Mouse (Mus musculus) c-Kit-positive CD71-positive TER-119-negative erythroid progenitor cells, embryonic 14.5 days (primary cell): ENCODE measurements around the gene Lrp1.

ENCODE experiments used
- DNase-seq: peaks from one replicate; pipeline ENCODE4 v3.0.0-alpha.2; 2013; ENCODE audit warnings: low read depth

Gene Lrp1

DNA sequence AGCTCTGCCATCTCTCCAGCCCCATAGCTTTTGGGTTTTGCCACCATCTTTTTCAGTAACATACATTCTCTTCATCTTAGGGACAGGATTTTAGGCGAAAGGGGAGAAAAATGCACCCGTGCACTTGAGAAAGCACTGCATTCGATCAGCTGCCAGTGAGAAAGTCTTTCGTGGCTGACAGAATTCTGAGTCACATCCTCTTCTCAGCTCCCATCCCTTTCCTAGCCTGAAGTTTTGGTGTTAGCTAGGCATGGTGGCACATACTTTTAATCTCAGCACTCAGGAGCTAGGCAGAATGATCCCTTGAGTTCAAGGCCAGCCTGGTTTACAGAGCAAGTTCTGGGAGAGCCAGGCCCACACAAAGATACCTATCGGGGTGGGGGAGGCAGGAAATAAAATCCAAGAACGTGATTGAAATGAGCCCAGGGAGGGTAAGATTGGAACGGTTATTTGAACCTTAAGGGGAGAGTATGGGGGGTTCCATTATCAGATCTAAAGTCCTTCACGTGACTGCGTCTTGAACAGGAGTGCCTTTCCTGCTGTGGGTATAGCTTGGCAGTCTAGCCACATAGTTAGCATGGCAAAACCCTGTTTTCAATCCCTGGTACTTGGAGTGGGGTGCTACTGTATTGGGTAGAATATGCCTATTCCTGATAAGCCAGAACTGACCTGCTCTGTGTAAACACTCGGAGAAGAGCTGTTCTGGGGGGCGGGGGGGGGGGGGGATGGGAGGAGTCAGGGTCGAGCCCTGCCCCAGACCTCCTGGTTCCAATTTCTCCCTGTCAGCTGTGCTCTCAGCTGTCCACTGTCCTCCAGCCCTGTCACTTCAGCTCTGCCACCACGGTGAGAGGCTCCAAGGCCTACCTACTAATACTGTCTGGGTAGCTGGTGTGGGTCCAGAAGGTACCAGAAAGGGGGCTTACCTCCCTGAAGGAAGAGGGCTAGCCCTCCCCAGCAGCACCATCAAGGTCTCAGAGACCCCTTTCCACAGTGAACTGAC is 119.8 kb downstream of the Lrp1 start, which contains the start of gene Stac3:
Gene Stac3, plus strand, starts transcription at position 793 of the 1,000 bp plus-strand sequence.
- no peak for DNase-seq

DNA sequence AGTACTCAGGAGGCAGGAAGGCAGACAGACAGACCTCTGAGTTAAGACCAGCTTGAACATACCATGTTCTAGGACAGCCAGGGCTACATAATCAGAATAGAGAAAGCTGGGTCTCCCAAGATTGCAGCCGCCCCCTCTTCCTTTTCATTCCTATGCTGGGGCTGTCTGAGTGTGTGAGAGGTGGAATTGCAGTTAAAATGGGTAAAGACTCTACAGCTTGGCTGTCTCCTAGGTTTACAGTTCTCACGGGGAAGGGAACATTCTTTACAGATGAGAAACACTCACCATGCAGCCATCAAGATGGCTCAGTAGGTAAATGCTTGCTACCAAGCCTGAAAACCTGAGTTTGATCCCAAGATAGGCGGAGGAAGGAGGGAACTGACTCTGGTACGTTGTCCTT is 120.9 kb downstream of the Lrp1 start:
- DNase-seq = no peak

GRCm38 (mm10) chr10:127499516-127499915 is 121.4 kb downstream of the Lrp1 start:
- no peak for DNase-seq

DNA sequence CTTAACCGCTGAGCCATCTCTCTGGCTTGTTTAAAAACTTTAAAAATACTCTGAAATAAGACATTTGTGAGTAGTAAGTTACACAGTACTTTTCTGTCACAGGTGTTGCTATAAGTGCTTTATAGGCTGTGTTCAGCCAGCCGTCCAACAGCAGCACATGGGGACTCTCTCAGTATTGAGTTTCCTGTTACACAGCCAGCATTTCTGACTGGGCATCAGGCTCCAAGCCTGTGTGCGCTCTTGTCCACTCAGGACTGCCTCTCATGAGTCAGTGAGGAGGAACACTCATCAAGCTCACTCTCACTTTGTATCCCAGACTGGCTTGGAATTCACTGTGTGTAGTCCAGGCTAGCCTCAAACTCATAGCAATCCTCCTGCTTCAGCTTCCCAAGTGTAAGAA is 124.8 kb downstream of the Lrp1 start:
- DNase-seq = no peak

GRCm38 (mm10) chr10:127492118-127492517 is 128.8 kb downstream of the Lrp1 start:
- no peak for DNase-seq

- no peak for DNase-seq
Measured at GRCm38 (mm10) chr10:127491128-127491512, 129.8 kb downstream of the Lrp1 start.

- no peak for DNase-seq
Measured at GRCm38 (mm10) chr10:127490160-127491127, 130.5 kb downstream of the Lrp1 start.

GRCm38 (mm10) chr10:127488856-127489255 is 132.1 kb downstream of the Lrp1 start:
- DNase-seq = no peak
